Comparison of ENCODE assay signal across 18 mouse cellular contexts in the genomic region with DNA sequence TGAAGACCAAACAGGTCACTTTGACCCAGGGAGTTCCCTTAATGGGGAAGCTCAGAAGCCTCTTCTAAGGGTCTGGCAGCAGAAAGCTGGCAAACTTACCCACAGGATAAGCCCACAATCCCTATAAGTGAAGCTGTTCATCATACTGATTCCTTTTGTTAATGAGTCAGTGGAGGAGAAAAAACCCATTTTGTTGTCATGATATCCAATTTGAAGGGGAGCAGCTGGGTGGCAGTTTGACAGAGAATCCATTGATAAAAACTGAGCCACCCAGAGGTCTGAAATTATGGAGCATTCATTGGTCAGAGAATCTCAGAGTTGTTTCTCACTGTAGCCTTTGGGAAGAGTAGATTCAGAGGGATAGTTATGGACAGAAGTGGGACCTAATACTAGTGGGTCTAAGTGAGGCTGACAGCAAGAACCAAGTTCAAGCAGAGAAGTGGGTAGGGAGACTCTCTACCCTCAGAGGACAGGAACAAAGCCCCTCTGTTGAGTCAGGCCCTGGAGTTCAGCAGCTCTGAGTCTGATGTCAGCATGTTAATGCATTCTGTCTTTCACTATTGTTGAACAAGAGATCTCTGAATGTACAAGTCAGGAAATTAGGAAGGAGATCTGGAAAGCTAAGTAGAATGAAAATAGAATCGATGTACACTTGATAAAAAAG. TPM values are rescaled to one million over a fixed set of nuclear protein-coding genes. Genes with fewer than 3 reads are reported as not detected.
A peak's percentile ranks its signal among the peaks of the same experiment; 100 is the strongest.
DNase-seq lines count a peak whose midpoint lies in the region; ATAC-seq and TF ChIP-seq lines count a peak whose summit lies in the region.
"Had no signal": no experiment of that assay in that cellular context is flagged by ENCODE, and none has a peak within 500 bp of the region (broad histone marks: within the 10 kb centered on the region; RNA-seq: fewer than 3 reads in every experiment).

No protein-coding gene starts in this region.

- no peak overlapping the region for H3K4me2 ChIP-seq in forebrain, embryonic 11.5 days (ENCODE audit: low read depth, low read length, severe bottlenecking)
- no peak overlapping the region for H3K4me2 ChIP-seq in forebrain, embryonic 12.5 days
- H3K4me2 ChIP-seq: limb, embryonic 13.5 days; liver, embryonic 15.5 days had no signal

- no peak overlapping the region for H3K9ac ChIP-seq in forebrain, embryonic 11.5 days (ENCODE audit: low read length)
- H3K9ac ChIP-seq in forebrain, embryonic 12.5 days, result no peak overlapping the region
- H3K9ac ChIP-seq: limb, embryonic 13.5 days; liver, embryonic 15.5 days had no signal

- no peak for TF ChIP-seq CTCF in layer of hippocampus, adult 2 months (conservative IDR thresholded peaks at IDR 0.05)
- no peak for TF ChIP-seq CTCF in cortical plate, adult 2 months (IDR thresholded peaks at IDR 0.05; ENCODE audit: extremely low read depth, insufficient read depth, low read length)

- no peaks in the 10 kb centered on the region for H3K36me3 ChIP-seq in forebrain, embryonic 11.5 days (ENCODE audit: control insufficient read depth, insufficient read depth, low read length)
- no peaks in the 10 kb centered on the region for H3K36me3 ChIP-seq in forebrain, embryonic 12.5 days (replicated peaks)
- H3K36me3 ChIP-seq: limb, embryonic 13.5 days; liver, embryonic 15.5 days had no signal

- peak; percentile 42; the same call in 1 of the 2 replicates for ATAC-seq in forebrain, embryonic 11.5 days (replicated peaks; ENCODE audit: low FRiP score)
- ATAC-seq in forebrain, embryonic 12.5 days (ENCODE audit: low FRiP score), result no peak

- no peaks in the 10 kb centered on the region for H3K27me3 ChIP-seq in forebrain, embryonic 11.5 days (ENCODE audit: control insufficient read depth, insufficient read depth, low read length)
- no peaks in the 10 kb centered on the region for H3K27me3 ChIP-seq in forebrain, embryonic 12.5 days
- H3K27me3 ChIP-seq: limb, embryonic 13.5 days; liver, embryonic 15.5 days; megakaryocyte, embryonic 14.5 days had no signal

- H3K27ac ChIP-seq in forebrain, embryonic 11.5 days (ENCODE audit: low read depth, low read length), result no peak overlapping the region
- no peak overlapping the region for H3K27ac ChIP-seq in forebrain, embryonic 12.5 days
- H3K27ac ChIP-seq in layer of hippocampus, adult 2 months, result peak overlapping the region; percentile 73
- H3K27ac ChIP-seq in cortical plate, adult 2 months (ENCODE audit: insufficient read depth, low read length), result peak overlapping the region; percentile 81; the same call in 1 of the 2 replicates
- H3K27ac ChIP-seq: gastrocnemius, adult 2 months; limb, embryonic 13.5 days; liver, embryonic 15.5 days had no signal

- H3K4me1 ChIP-seq in forebrain, embryonic 11.5 days (replicated peaks; ENCODE audit: control insufficient read depth, insufficient read depth, low read length), result no peaks in the 10 kb centered on the region
- peaks cover 9% of the 10 kb centered on the region; the same call in 1 of the 2 replicates for H3K4me1 ChIP-seq in forebrain, embryonic 12.5 days
- no peaks in the 10 kb centered on the region for H3K4me1 ChIP-seq in cortical plate, adult 2 months (ENCODE audit: control insufficient read depth, insufficient read depth, low read length)
- H3K4me1 ChIP-seq: limb, embryonic 13.5 days; liver, embryonic 15.5 days; megakaryocyte, embryonic 14.5 days had no signal

- H3K9me3 ChIP-seq in forebrain, embryonic 11.5 days (ENCODE audit: control insufficient read depth, low read length), result no peaks in the 10 kb centered on the region
- no peaks in the 10 kb centered on the region for H3K9me3 ChIP-seq in forebrain, embryonic 12.5 days
- H3K9me3 ChIP-seq: limb, embryonic 13.5 days; liver, embryonic 15.5 days; megakaryocyte, embryonic 14.5 days had no signal

- no peak overlapping the region for H3K4me3 ChIP-seq in forebrain, embryonic 11.5 days (ENCODE audit: low read depth, low read length)
- no peak overlapping the region for H3K4me3 ChIP-seq in forebrain, embryonic 12.5 days (replicated peaks)
- no peak overlapping the region for H3K4me3 ChIP-seq in layer of hippocampus, adult 2 months
- H3K4me3 ChIP-seq in cortical plate, adult 2 months (ENCODE audit: insufficient read depth, low read length), result no peak overlapping the region
- H3K4me3 ChIP-seq: gastrocnemius, adult 2 months; limb, embryonic 13.5 days; liver, embryonic 15.5 days; megakaryocyte, embryonic 14.5 days had no signal

- 68% methylated on average over 1 of the region's 1 CpGs for WGBS in forebrain, embryonic 11.5 days
- WGBS in forebrain, embryonic 12.5 days, result 67% methylated on average over 1 of the region's 1 CpGs

- DNase-seq in forebrain, embryonic 11.5 days (ENCODE audit: low spot score), result no peak
- DNase-seq in layer of hippocampus, adult 2 months (ENCODE audit: low spot score in 2 of 2), result peak in 1 of 2 experiments; percentile 12
- DNase-seq in layer of hippocampus, adult 9-10 months (ENCODE audit: low spot score), result no peak
- peak; percentile 35 for DNase-seq in retina, embryonic 14.5 days (ENCODE audit: low spot score)
- no peak for DNase-seq in frontal cortex, postnatal 36 days (ENCODE audit: low spot score in 2 of 2)
- DNase-seq: adrenal gland, adult 8-10 months; cerebellum, postnatal 25 days; gastrocnemius, adult 2 months; heart, adult 11 months; kidney, adult 2 months; kidney, postnatal 4 days; lung, postnatal 10 days; right cerebral cortex, postnatal 4 days had no signal

- no peak for TF ChIP-seq POLR2A in cortical plate, adult 2 months (IDR thresholded peaks at IDR 0.05; ENCODE audit: extremely low read depth, insufficient read depth, low read length)

RNA-seq across cellular contexts. Expression of a gene that starts 9.8 kb away (rescaled TPM):
- polyA plus RNA-seq in forebrain, embryonic 11.5 days (2014; fragmentation: Nextera tagmentation; extraction: Ambion mirVana), result 1.4 and 1.8 TPM in 2 replicates
- polyA plus RNA-seq in forebrain, embryonic 12.5 days (2016; fragmentation: Nextera tagmentation; extraction: Ambion mirVana), result 2.0 and 2.7 TPM in 2 replicates
- 10 to 100 TPM; 33.3 to 34.5 TPM for total RNA-seq in layer of hippocampus, adult 2 months (2021)
- 36.5 and 37.6 TPM in 2 replicates for polyA plus RNA-seq in cortical plate, adult 2 months (2012; rRNA removed)

RNA-seq across cellular contexts. Expression of a gene that starts 28.1 kb away (rescaled TPM):
- polyA plus RNA-seq in forebrain, embryonic 11.5 days (2014; fragmentation: Nextera tagmentation; extraction: Ambion mirVana), result 2.3 and 3.2 TPM in 2 replicates
- polyA plus RNA-seq in forebrain, embryonic 12.5 days (2016; fragmentation: Nextera tagmentation; extraction: Ambion mirVana), result 3.4 and 3.7 TPM in 2 replicates
- total RNA-seq in layer of hippocampus, adult 2 months (2021), result 10 to 100 TPM; 14.1 to 14.3 TPM
- polyA plus RNA-seq in cortical plate, adult 2 months (2012; rRNA removed), result 14.3 and 14.5 TPM in 2 replicates

Comparison
In these comparisons a context has a peak if more than half of its experiments do, and no peak if none do; other contexts are left out.
1. H3K27ac ChIP-seq: peak in layer of hippocampus, adult 2 months (single experiment) and cortical plate, adult 2 months (single experiment); none in forebrain, embryonic 11.5 days (single experiment) and forebrain, embryonic 12.5 days (single experiment).
2. RNA of a gene that starts 9.8 kb away (polyA plus RNA-seq): 36.5 to 37.6 TPM in cortical plate, adult 2 months; 2.0 to 2.7 TPM in forebrain, embryonic 12.5 days and 1.4 to 1.8 TPM in forebrain, embryonic 11.5 days; every median in the first group is over 10 times any median in the second.